Mouse (Mus musculus): ENCODE data around the gene Lpo.

- TF ChIP-seq CTCF (IDR thresholded peaks at IDR 0.05; ENCODE audit: low read depth, low read length) (peak; percentile 43), POLR2A (IDR thresholded peaks at IDR 0.05; ENCODE audit: extremely low read depth, insufficient read depth, low read length) (no peak)
Observed at GRCm38 (mm10) chr11:87802621-87803020, 25.5 kb downstream of the Lpo start.
